In the genomic region with DNA sequence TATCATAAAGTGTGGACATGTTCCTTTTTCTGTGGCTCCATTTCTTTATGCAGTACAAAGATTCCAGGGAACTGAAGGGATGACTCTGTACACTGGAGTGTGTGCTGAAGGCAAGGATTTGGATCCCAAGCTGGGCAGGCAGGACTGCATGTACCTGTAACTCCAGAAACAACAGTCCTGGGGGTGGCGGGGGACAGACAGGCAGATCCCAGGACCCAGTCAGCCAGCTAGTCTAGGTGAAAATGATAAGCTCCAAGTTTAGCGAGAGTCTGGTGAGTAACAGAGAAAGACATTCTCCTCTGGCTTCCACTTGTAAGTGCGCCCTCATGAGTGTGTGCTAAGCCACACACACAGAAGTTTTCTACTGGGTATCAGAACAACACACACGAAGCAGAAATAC, we compare ENCODE assay signal across 25 mouse cellular contexts. TPM values are rescaled to one million over a fixed set of nuclear protein-coding genes. Genes with fewer than 3 reads are reported as not detected.
DNase-seq lines count a peak whose midpoint lies in the region; ATAC-seq and TF ChIP-seq lines count a peak whose summit lies in the region.
"Had no signal": no experiment of that assay in that cellular context is flagged by ENCODE, and none has a peak within 500 bp of the region (broad histone marks: within the 10 kb centered on the region; RNA-seq: fewer than 3 reads in every experiment).

No protein-coding gene starts in this region.

- H3K4me2 ChIP-seq in heart, embryonic 14.5 days (ENCODE audit: low read length) = peak overlapping the region; percentile 68; the same call in 1 of the 2 replicates
- 0 out of 2 replicates have a peak overlapping the region, but pooled peaks have one; percentile 24 for H3K4me2 ChIP-seq in kidney, postnatal 0 days (ENCODE audit: low read length)
- peak overlapping the region; percentile 92 for H3K4me2 ChIP-seq in heart, embryonic 16.5 days (ENCODE audit: low read depth, low read length)
- no peak overlapping the region for H3K4me2 ChIP-seq in liver, embryonic 11.5 days
- H3K4me2 ChIP-seq: embryonic facial prominence, embryonic 15.5 days; forebrain, embryonic 12.5 days; hindbrain, embryonic 13.5 days; limb, embryonic 12.5 days; liver, embryonic 12.5 days; midbrain, embryonic 13.5 days had no signal

- intact Hi-C loops in heart, postnatal 25 days (cut with DNase I) = no loop called here
- intact Hi-C loops in heart, postnatal 14 days (cut with DNase I) = loop anchor here (5.0 kb wide), 1 partner anchor 48 kb away; no protein-coding TSS in a partner anchor

- H3K9me3 ChIP-seq in heart, embryonic 14.5 days (ENCODE audit: control insufficient read depth, low read length) = no peaks in the 10 kb centered on the region
- H3K9me3 ChIP-seq in kidney, postnatal 0 days (replicated peaks; ENCODE audit: low read length) = no peaks in the 10 kb centered on the region
- no peaks in the 10 kb centered on the region for H3K9me3 ChIP-seq in heart, embryonic 16.5 days (replicated peaks; ENCODE audit: control insufficient read depth, low read length)
- H3K9me3 ChIP-seq in liver, embryonic 11.5 days (ENCODE audit: control insufficient read depth, low read length) = no peaks in the 10 kb centered on the region
- H3K9me3 ChIP-seq: embryonic facial prominence, embryonic 10.5 days; embryonic facial prominence, embryonic 15.5 days; forebrain, embryonic 12.5 days; hindbrain, embryonic 13.5 days; limb, embryonic 12.5 days; liver, embryonic 12.5 days; midbrain, embryonic 13.5 days had no signal

- no peak overlapping the region for H3K9ac ChIP-seq in heart, embryonic 14.5 days (ENCODE audit: low read length)
- no peak overlapping the region for H3K9ac ChIP-seq in kidney, postnatal 0 days (ENCODE audit: low read depth, low read length)
- no peak overlapping the region for H3K9ac ChIP-seq in heart, embryonic 16.5 days (ENCODE audit: low read length)
- no peak overlapping the region for H3K9ac ChIP-seq in liver, embryonic 11.5 days (ENCODE audit: low read depth, low read length)
- H3K9ac ChIP-seq: embryonic facial prominence, embryonic 15.5 days; forebrain, embryonic 12.5 days; forebrain, postnatal 0 days; hindbrain, embryonic 13.5 days; limb, embryonic 12.5 days; liver, embryonic 12.5 days; liver, postnatal 0 days; midbrain, embryonic 13.5 days had no signal

- WGBS in heart, embryonic 14.5 days = 28% methylated on average over 4 of the region's 4 CpGs
- WGBS in kidney, postnatal 0 days = 79% methylated on average over 4 of the region's 4 CpGs
- 40% methylated on average over 4 of the region's 4 CpGs for WGBS in heart, embryonic 16.5 days
- 65% methylated on average over 4 of the region's 4 CpGs for WGBS in liver, embryonic 11.5 days

- no peak for ATAC-seq in heart, embryonic 14.5 days (ENCODE audit: insufficient number of reproducible peaks, insufficient read depth, low FRiP score, low read depth)
- ATAC-seq in kidney, postnatal 0 days (replicated peaks; ENCODE audit: low FRiP score, low read depth) = no peak
- no peak for ATAC-seq in heart, embryonic 16.5 days (replicated peaks; ENCODE audit: extremely low read depth, insufficient read depth, low FRiP score)
- ATAC-seq in liver, embryonic 11.5 days (replicated peaks; ENCODE audit: low FRiP score) = no peak
- ATAC-seq: forebrain, postnatal 0 days; intestine, embryonic 16.5 days; liver, embryonic 12.5 days; liver, postnatal 0 days; midbrain, embryonic 13.5 days had no signal

- no peaks in the 10 kb centered on the region for H3K27me3 ChIP-seq in heart, embryonic 14.5 days (ENCODE audit: control insufficient read depth, insufficient read depth, low read length)
- no peaks in the 10 kb centered on the region for H3K27me3 ChIP-seq in kidney, postnatal 0 days (ENCODE audit: insufficient read depth, low read length)
- H3K27me3 ChIP-seq in heart, embryonic 16.5 days (ENCODE audit: control insufficient read depth, insufficient read depth, low read length) = no peaks in the 10 kb centered on the region
- no peaks in the 10 kb centered on the region for H3K27me3 ChIP-seq in liver, embryonic 11.5 days (replicated peaks; ENCODE audit: control insufficient read depth, insufficient read depth, low read length)
- H3K27me3 ChIP-seq: embryonic facial prominence, embryonic 15.5 days; forebrain, embryonic 12.5 days; hindbrain, embryonic 13.5 days; limb, embryonic 12.5 days; liver, embryonic 12.5 days; midbrain, embryonic 13.5 days had no signal

- peaks cover 1% of the 10 kb centered on the region; the same call in 1 of the 2 replicates for H3K36me3 ChIP-seq in heart, embryonic 14.5 days (ENCODE audit: control insufficient read depth, insufficient read depth, low read length)
- H3K36me3 ChIP-seq in kidney, postnatal 0 days (ENCODE audit: insufficient read depth, low read length) = no peaks in the 10 kb centered on the region; the same call in 1 of the 2 replicates
- no peaks in the 10 kb centered on the region for H3K36me3 ChIP-seq in heart, embryonic 16.5 days (ENCODE audit: control insufficient read depth, insufficient read depth)
- no peaks in the 10 kb centered on the region for H3K36me3 ChIP-seq in liver, embryonic 11.5 days (ENCODE audit: control insufficient read depth, insufficient read depth, low read length)
- H3K36me3 ChIP-seq: embryonic facial prominence, embryonic 15.5 days; limb, embryonic 12.5 days; liver, embryonic 12.5 days; midbrain, embryonic 13.5 days had no signal

- DNase-seq in heart, adult 18-20 months = peak; percentile 25 to 35
- no peak for DNase-seq in heart, postnatal 25 days (ENCODE audit: low spot score)
- no peak for DNase-seq in heart, postnatal 14 days
- no peak for DNase-seq in kidney, postnatal 0 days (ENCODE audit: low spot score)
- no peak for DNase-seq in kidney, adult 8-10 months
- DNase-seq in liver, embryonic 11.5 days (ENCODE audit: low spot score) = no peak
- DNase-seq: adrenal gland, postnatal 14 days; cerebellum, adult 18-20 months; cerebellum, postnatal 10 days; forebrain, postnatal 0 days; gastrocnemius, postnatal 14 days; liver, postnatal 0 days; retina, postnatal 1 day; right cerebral cortex, postnatal 14 days; thymus, postnatal 4 days had no signal

- H3K27ac ChIP-seq in heart, embryonic 14.5 days (replicated peaks in 1 of 2; ENCODE audit: control insufficient read depth in 1 of 2, insufficient read depth in 1 of 2, low read depth in 2 of 2, low read length in 2 of 2) = peak overlapping the region; percentile 44 to 48; a peak in 3 of 4 replicates
- H3K27ac ChIP-seq in kidney, postnatal 0 days = no peak overlapping the region
- peak overlapping the region; percentile 33 for H3K27ac ChIP-seq in heart, embryonic 16.5 days (ENCODE audit: low read length)
- H3K27ac ChIP-seq in liver, embryonic 11.5 days (ENCODE audit: low read depth, low read length) = no peak overlapping the region
- H3K27ac ChIP-seq: embryonic facial prominence, embryonic 10.5 days; embryonic facial prominence, embryonic 15.5 days; forebrain, embryonic 12.5 days; hindbrain, embryonic 13.5 days; limb, embryonic 12.5 days; liver, embryonic 12.5 days; midbrain, embryonic 13.5 days had no signal

- H3K4me3 ChIP-seq in heart, embryonic 14.5 days (ENCODE audit: control insufficient read depth in 1 of 2, insufficient read depth in 1 of 2, low read depth in 1 of 2, low read length in 2 of 2) = no peak overlapping the region
- no peak overlapping the region for H3K4me3 ChIP-seq in kidney, postnatal 0 days (replicated peaks; ENCODE audit: low read depth, low read length)
- H3K4me3 ChIP-seq in heart, embryonic 16.5 days (ENCODE audit: low read length) = no peak overlapping the region
- H3K4me3 ChIP-seq in liver, embryonic 11.5 days (ENCODE audit: low read depth, low read length) = no peak overlapping the region
- H3K4me3 ChIP-seq: embryonic facial prominence, embryonic 10.5 days; embryonic facial prominence, embryonic 15.5 days; forebrain, embryonic 12.5 days; hindbrain, embryonic 13.5 days; limb, embryonic 12.5 days; liver, embryonic 12.5 days; midbrain, embryonic 13.5 days had no signal

- peaks cover 18 to 57% of the 10 kb centered on the region in 2 experiments for H3K4me1 ChIP-seq in heart, embryonic 14.5 days (ENCODE audit: control insufficient read depth in 2 of 2, insufficient read depth in 2 of 2, low read length in 2 of 2)
- H3K4me1 ChIP-seq in kidney, postnatal 0 days (replicated peaks; ENCODE audit: insufficient read depth, low read length) = peaks cover 11% of the 10 kb centered on the region
- H3K4me1 ChIP-seq in heart, embryonic 16.5 days (ENCODE audit: control insufficient read depth, insufficient read depth, low read length) = peaks cover 45% of the 10 kb centered on the region
- H3K4me1 ChIP-seq in liver, embryonic 11.5 days (replicated peaks; ENCODE audit: control insufficient read depth, insufficient read depth, low read length) = peaks cover 16% of the 10 kb centered on the region

- TF ChIP-seq CTCF in kidney, postnatal 0 days (IDR thresholded peaks at IDR 0.05; ENCODE audit: low read depth) = no peak

RNA-seq across cellular contexts. Expression of a gene that starts 3.2 kb away (rescaled TPM):
- 100 to 1,000 TPM; 290 to 300 TPM for total RNA-seq in heart, adult 18-20 months (2021)
- total RNA-seq in heart, postnatal 25 days (2021) = 100 to 1,000 TPM; 328 to 348 TPM
- 143 and 146 TPM in 2 replicates for polyA plus RNA-seq in heart, embryonic 14.5 days (2014; fragmentation: Nextera tagmentation; extraction: Ambion mirVana)
- 100 to 1,000 TPM; 362 to 379 TPM for total RNA-seq in heart, postnatal 14 days (2021)
- 165 and 170 TPM in 2 replicates for polyA plus RNA-seq in kidney, postnatal 0 days (2015; fragmentation: Nextera tagmentation; extraction: Ambion mirVana)
- polyA plus RNA-seq in heart, embryonic 16.5 days (2015; fragmentation: Nextera tagmentation; extraction: Ambion mirVana) = 136 and 145 TPM in 2 replicates
- polyA plus RNA-seq in liver, embryonic 11.5 days (2014; fragmentation: Nextera tagmentation; extraction: Ambion mirVana) = 41.1 and 41.5 TPM in 2 replicates

RNA-seq across cellular contexts. Expression of a gene that starts 29.7 kb away (rescaled TPM):
- total RNA-seq in heart, adult 18-20 months (2021) = 10 to 100 TPM; 22.2 to 25.6 TPM
- total RNA-seq in heart, postnatal 25 days (2021) = 10 to 100 TPM; 20.3 to 24.2 TPM
- polyA plus RNA-seq in heart, embryonic 14.5 days (2014; fragmentation: Nextera tagmentation; extraction: Ambion mirVana) = 26.5 and 29.1 TPM in 2 replicates
- 10 to 100 TPM; 18.4 to 19.8 TPM for total RNA-seq in heart, postnatal 14 days (2021)
- 30.1 and 34.5 TPM in 2 replicates for polyA plus RNA-seq in kidney, postnatal 0 days (2015; fragmentation: Nextera tagmentation; extraction: Ambion mirVana)
- 23.7 and 26.9 TPM in 2 replicates for polyA plus RNA-seq in heart, embryonic 16.5 days (2015; fragmentation: Nextera tagmentation; extraction: Ambion mirVana)
- 11.3 and 13.9 TPM in 2 replicates for polyA plus RNA-seq in liver, embryonic 11.5 days (2014; fragmentation: Nextera tagmentation; extraction: Ambion mirVana)

RNA-seq across cellular contexts. Expression of a gene that starts 36.1 kb away (rescaled TPM):
- 1 to 10 TPM; 5.0 to 5.8 TPM for total RNA-seq in heart, adult 18-20 months (2021)
- 1 to 10 TPM; 4.9 to 6.6 TPM for total RNA-seq in heart, postnatal 25 days (2021)
- 10.4 and 11.2 TPM in 2 replicates for polyA plus RNA-seq in heart, embryonic 14.5 days (2014; fragmentation: Nextera tagmentation; extraction: Ambion mirVana)
- total RNA-seq in heart, postnatal 14 days (2021) = 1 to 10 TPM; 5.4 to 7.0 TPM
- 50.5 and 51.2 TPM in 2 replicates for polyA plus RNA-seq in kidney, postnatal 0 days (2015; fragmentation: Nextera tagmentation; extraction: Ambion mirVana)
- 8.1 and 8.7 TPM in 2 replicates for polyA plus RNA-seq in heart, embryonic 16.5 days (2015; fragmentation: Nextera tagmentation; extraction: Ambion mirVana)
- 16.0 and 16.5 TPM in 2 replicates for polyA plus RNA-seq in liver, embryonic 11.5 days (2014; fragmentation: Nextera tagmentation; extraction: Ambion mirVana)

RNA-seq across cellular contexts. Expression of a gene that starts 45.4 kb away (rescaled TPM):
- total RNA-seq in heart, adult 18-20 months (2021) = 100 to 1,000 TPM; 229 to 232 TPM
- total RNA-seq in heart, postnatal 25 days (2021) = 100 to 1,000 TPM; 225 to 248 TPM
- polyA plus RNA-seq in heart, embryonic 14.5 days (2014; fragmentation: Nextera tagmentation; extraction: Ambion mirVana) = 229 and 289 TPM in 2 replicates
- total RNA-seq in heart, postnatal 14 days (2021) = 100 to 1,000 TPM; 250 to 262 TPM
- polyA plus RNA-seq in kidney, postnatal 0 days (2015; fragmentation: Nextera tagmentation; extraction: Ambion mirVana) = 448 and 489 TPM in 2 replicates
- polyA plus RNA-seq in heart, embryonic 16.5 days (2015; fragmentation: Nextera tagmentation; extraction: Ambion mirVana) = 372 and 444 TPM in 2 replicates
- polyA plus RNA-seq in liver, embryonic 11.5 days (2014; fragmentation: Nextera tagmentation; extraction: Ambion mirVana) = 254 and 264 TPM in 2 replicates

RNA-seq across cellular contexts. Expression of a gene that starts 45.4 kb away (rescaled TPM):
- 10 to 100 TPM; 67.6 to 76.8 TPM for total RNA-seq in heart, adult 18-20 months (2021)
- 10 to 100 TPM; 39.2 to 47.2 TPM for total RNA-seq in heart, postnatal 25 days (2021)
- polyA plus RNA-seq in heart, embryonic 14.5 days (2014; fragmentation: Nextera tagmentation; extraction: Ambion mirVana) = 36.5 and 39.4 TPM in 2 replicates
- total RNA-seq in heart, postnatal 14 days (2021) = 10 to 100 TPM; 25.4 to 25.5 TPM
- 47.5 and 49.0 TPM in 2 replicates for polyA plus RNA-seq in kidney, postnatal 0 days (2015; fragmentation: Nextera tagmentation; extraction: Ambion mirVana)
- 32.5 and 34.2 TPM in 2 replicates for polyA plus RNA-seq in heart, embryonic 16.5 days (2015; fragmentation: Nextera tagmentation; extraction: Ambion mirVana)
- 14.9 and 16.1 TPM in 2 replicates for polyA plus RNA-seq in liver, embryonic 11.5 days (2014; fragmentation: Nextera tagmentation; extraction: Ambion mirVana)

Comparison
In these comparisons a context has a peak if more than half of its experiments do, and no peak if none do; other contexts are left out.
1. DNase-seq: peak in heart, adult 18-20 months (2 of 2); none in heart, postnatal 25 days (single experiment), heart, postnatal 14 days (0 of 2), kidney, postnatal 0 days (single experiment), kidney, adult 8-10 months (0 of 2) and liver, embryonic 11.5 days (single experiment).
2. H3K27ac ChIP-seq: peak in heart, embryonic 14.5 days (2 of 2) and heart, embryonic 16.5 days (single experiment); none in kidney, postnatal 0 days (single experiment) and liver, embryonic 11.5 days (single experiment).